Mouse (Mus musculus): Measurements from ENCODE around the gene Ccdc188. TPM values are rescaled to one million over a fixed set of nuclear protein-coding genes. Genes with fewer than 3 reads are reported as not detected.

Gene Ccdc188
- total and polyA plus RNA-seq, 3 experiments: not detected

GRCm38 (mm10) chr16:18265024-18265423, 47.3 kb downstream of the Ccdc188 start:
- no peaks in the 10 kb centered on the region for H3K27me3 ChIP-seq (ENCODE audit: insufficient read depth, low read length)
- no peak for DNase-seq (ENCODE audit: low spot score)
- no peaks in the 10 kb centered on the region for H3K9me3 ChIP-seq (replicated peaks)
- H3K4me1 ChIP-seq (ENCODE audit: insufficient read depth, low read depth, low read length): no peaks in the 10 kb centered on the region; the same call in 1 of the 2 replicates
- ATAC-seq (ENCODE audit: extremely low read depth, insufficient number of reproducible peaks, low FRiP score, poor library complexity, severe bottlenecking): no peak
- H3K4me3 ChIP-seq (ENCODE audit: low read depth, low read length): no peak overlapping the region
- H3K36me3 ChIP-seq (replicated peaks): peaks cover 92% of the 10 kb centered on the region
- TF ChIP-seq GATA2 (IDR thresholded peaks at IDR 0.05; ENCODE audit: borderline replicate concordance, low read depth, low read length): no peak
- no peak for TF ChIP-seq CTCF (IDR thresholded peaks at IDR 0.05; ENCODE audit: low read depth, low read length)
- no peak for TF ChIP-seq TAL1 (conservative IDR thresholded peaks at IDR 0.05; ENCODE audit: low read depth, low read length)
- TF ChIP-seq GATA1 (IDR thresholded peaks at IDR 0.05; ENCODE audit: borderline replicate concordance, low read length): no peak
- no peak for TF ChIP-seq POLR2AphosphoS5 (IDR thresholded peaks at IDR 0.05; ENCODE audit: insufficient replicate concordance, low read depth, low read length)

GRCm38 (mm10) chr16:18268182-18268581, 50.5 kb downstream of the Ccdc188 start:
- DNase-seq (ENCODE audit: low spot score) (no peak), ATAC-seq (ENCODE audit: extremely low read depth, insufficient number of reproducible peaks, low FRiP score, poor library complexity, severe bottlenecking) (no peak)
- no peak for TF ChIP-seq POLR2AphosphoS5 (IDR thresholded peaks at IDR 0.05; ENCODE audit: insufficient replicate concordance, low read depth, low read length)
- TF ChIP-seq TAL1 (conservative IDR thresholded peaks at IDR 0.05; ENCODE audit: low read depth, low read length): no peak
- no peak for TF ChIP-seq GATA2 (IDR thresholded peaks at IDR 0.05; ENCODE audit: borderline replicate concordance, low read depth, low read length)
- TF ChIP-seq GATA1 (IDR thresholded peaks at IDR 0.05; ENCODE audit: borderline replicate concordance, low read length): no peak
- TF ChIP-seq CTCF (IDR thresholded peaks at IDR 0.05; ENCODE audit: low read depth, low read length): no peak
- Histone ChIP-seq H3K4me1 (ENCODE audit: insufficient read depth, low read depth, low read length) (no peaks in the 10 kb centered on the region; the same call in 1 of the 2 replicates), H3K36me3 (replicated peaks) (peaks cover 93% of the 10 kb centered on the region), H3K4me3 (ENCODE audit: low read depth, low read length) (no peak overlapping the region), H3K9me3 (replicated peaks) (no peaks in the 10 kb centered on the region), H3K27me3 (ENCODE audit: insufficient read depth, low read length) (no peaks in the 10 kb centered on the region)

Other genes starting within 250 kb of the Ccdc188 start
- gene Vpreb2, start 237.5 kb upstream of the Ccdc188 start, total RNA-seq (2014; fragmentation: Nextera tagmentation): not detected in 2 replicates
- not detected in 2 replicates for gene Vpreb2, start 237.5 kb upstream of the Ccdc188 start, total RNA-seq (2017)
- not detected in 2 replicates for gene Vpreb2, start 237.5 kb upstream of the Ccdc188 start, polyA plus RNA-seq (2012)
- gene Dgcr6, start 165.0 kb upstream of the Ccdc188 start, total RNA-seq (2014; fragmentation: Nextera tagmentation): 18.4 and 22.4 TPM in 2 replicates
- gene Dgcr6, start 165.0 kb upstream of the Ccdc188 start, total RNA-seq (2017): 14.1 and 19.6 TPM in 2 replicates
- 20.4 and 23.8 TPM in 2 replicates for gene Dgcr6, start 165.0 kb upstream of the Ccdc188 start, polyA plus RNA-seq (2012)
- gene Prodh, start 127.7 kb upstream of the Ccdc188 start, total RNA-seq (2014; fragmentation: Nextera tagmentation): 2.0 and 8.1 TPM in 2 replicates
- gene Prodh, start 127.7 kb upstream of the Ccdc188 start, total RNA-seq (2017): 12.5 and 14.5 TPM in 2 replicates
- 14.9 and 17.1 TPM in 2 replicates for gene Prodh, start 127.7 kb upstream of the Ccdc188 start, polyA plus RNA-seq (2012)
- gene Rtn4r, start 90.2 kb upstream of the Ccdc188 start, total RNA-seq (2014; fragmentation: Nextera tagmentation): not detected in 2 replicates
- 0.11 and 0.23 TPM in 2 replicates for gene Rtn4r, start 90.2 kb upstream of the Ccdc188 start, total RNA-seq (2017)
- not detected in 2 replicates for gene Rtn4r, start 90.2 kb upstream of the Ccdc188 start, polyA plus RNA-seq (2012)
- 0.45 and 1.5 TPM in 2 replicates for gene Zdhhc8, start 17.3 kb downstream of the Ccdc188 start, total RNA-seq (2014; fragmentation: Nextera tagmentation)
- gene Zdhhc8, start 17.3 kb downstream of the Ccdc188 start, total RNA-seq (2017): 0.46 and 0.71 TPM in 2 replicates
- 4.7 and 5.7 TPM in 2 replicates for gene Zdhhc8, start 17.3 kb downstream of the Ccdc188 start, polyA plus RNA-seq (2012)
- gene Trmt2a, start 30.8 kb downstream of the Ccdc188 start, total RNA-seq (2014; fragmentation: Nextera tagmentation): 72.5 and 76.6 TPM in 2 replicates
- gene Trmt2a, start 30.8 kb downstream of the Ccdc188 start, total RNA-seq (2017): 107 and 122 TPM in 2 replicates
- gene Trmt2a, start 30.8 kb downstream of the Ccdc188 start, polyA plus RNA-seq (2012): 86.8 and 91.4 TPM in 2 replicates
- gene Ranbp1, start 30.9 kb downstream of the Ccdc188 start, total RNA-seq (2014; fragmentation: Nextera tagmentation): 543 and 645 TPM in 2 replicates
- 405 and 431 TPM in 2 replicates for gene Ranbp1, start 30.9 kb downstream of the Ccdc188 start, total RNA-seq (2017)
- gene Ranbp1, start 30.9 kb downstream of the Ccdc188 start, polyA plus RNA-seq (2012): 1,262 and 1,589 TPM in 2 replicates
- gene Gm49776, start 40.4 kb downstream of the Ccdc188 start, total RNA-seq (2014; fragmentation: Nextera tagmentation): not detected in 2 replicates
- 0.35 TPM in 1 of 2 replicates, not detected in the other for gene Gm49776, start 40.4 kb downstream of the Ccdc188 start, total RNA-seq (2017)
- not detected in 2 replicates for gene Gm49776, start 40.4 kb downstream of the Ccdc188 start, polyA plus RNA-seq (2012)
- gene Dgcr8, start 71.4 kb downstream of the Ccdc188 start, total RNA-seq (2014; fragmentation: Nextera tagmentation): 52.8 and 52.9 TPM in 2 replicates
- 45.9 and 52.7 TPM in 2 replicates for gene Dgcr8, start 71.4 kb downstream of the Ccdc188 start, total RNA-seq (2017)
- gene Dgcr8, start 71.4 kb downstream of the Ccdc188 start, polyA plus RNA-seq (2012): 5.9 and 9.8 TPM in 2 replicates
- 87.0 and 88.7 TPM in 2 replicates for gene Tango2, start 130.2 kb downstream of the Ccdc188 start, total RNA-seq (2014; fragmentation: Nextera tagmentation)
- 40.7 and 47.9 TPM in 2 replicates for gene Tango2, start 130.2 kb downstream of the Ccdc188 start, total RNA-seq (2017)
- 37.3 and 42.8 TPM in 2 replicates for gene Tango2, start 130.2 kb downstream of the Ccdc188 start, polyA plus RNA-seq (2012)
- gene Arvcf, start 130.3 kb downstream of the Ccdc188 start, total RNA-seq (2014; fragmentation: Nextera tagmentation): 53.7 and 64.0 TPM in 2 replicates
- gene Arvcf, start 130.3 kb downstream of the Ccdc188 start, total RNA-seq (2017): 188 and 239 TPM in 2 replicates
- 137 and 154 TPM in 2 replicates for gene Arvcf, start 130.3 kb downstream of the Ccdc188 start, polyA plus RNA-seq (2012)
- gene Txnrd2, start 208.5 kb downstream of the Ccdc188 start, total RNA-seq (2014; fragmentation: Nextera tagmentation): 25.3 and 50.3 TPM in 2 replicates
- 12.8 and 18.3 TPM in 2 replicates for gene Txnrd2, start 208.5 kb downstream of the Ccdc188 start, total RNA-seq (2017)
- 16.4 and 18.5 TPM in 2 replicates for gene Txnrd2, start 208.5 kb downstream of the Ccdc188 start, polyA plus RNA-seq (2012)
- gene Comt, start 209.0 kb downstream of the Ccdc188 start, total RNA-seq (2014; fragmentation: Nextera tagmentation): 51.1 and 59.0 TPM in 2 replicates
- 36.7 and 53.7 TPM in 2 replicates for gene Comt, start 209.0 kb downstream of the Ccdc188 start, total RNA-seq (2017)
- 25.2 and 47.5 TPM in 2 replicates for gene Comt, start 209.0 kb downstream of the Ccdc188 start, polyA plus RNA-seq (2012)